Mouse (Mus musculus): ENCODE results near the gene Lmo2. TPM values are rescaled to one million over a fixed set of nuclear protein-coding genes. Genes with fewer than 3 reads are reported as not detected.
A peak's percentile ranks its signal among the peaks of the same experiment; 100 is the strongest.
"Not testable (repeated sequence)": the region's sequence is repeated elsewhere in the genome, so short reads cannot be mapped to it uniquely, and the experiment has no call there.

Lmo2 gene
- polyA plus RNA-seq, 1 experiment from 2014 or later = 20.0 TPM

- ATAC-seq (ENCODE audit: insufficient number of reproducible peaks, insufficient read depth, low FRiP score, low TSS enrichment, low read depth) = peak; percentile 74
- Histone ChIP-seq H3K27me3 (peaks cover 12% of the 10 kb centered on the region; the same call in 1 of the 2 replicates), H3K27ac (no peak overlapping the region), H3K9me3 (no peaks in the 10 kb centered on the region), H3K9ac (replicated peaks) (no peak overlapping the region), H3K36me3 (no peaks in the 10 kb centered on the region), H3K4me1 (replicated peaks) (peaks cover 14% of the 10 kb centered on the region), H3K4me3 (replicated peaks) (no peak overlapping the region), H3K4me2 (no peak overlapping the region)
- WGBS = 5% methylated on average over 5 of the region's 5 CpGs
Observed at GRCm38 (mm10) chr2:103982250-103982649, 24.5 kb downstream of the Lmo2 start.

GRCm38 (mm10) chr2:103983146-103983545 is 25.4 kb downstream of the Lmo2 start:
- H3K9me3 ChIP-seq = no peaks in the 10 kb centered on the region
- H3K4me2 ChIP-seq = no peak overlapping the region
- no peaks in the 10 kb centered on the region for H3K36me3 ChIP-seq
- peaks cover 9% of the 10 kb centered on the region; the same call in 1 of the 2 replicates for H3K27me3 ChIP-seq
- ATAC-seq (ENCODE audit: insufficient number of reproducible peaks, insufficient read depth, low FRiP score, low TSS enrichment, low read depth) = no peak
- H3K4me1 ChIP-seq (replicated peaks) = peaks cover 14% of the 10 kb centered on the region
- no peak overlapping the region for H3K9ac ChIP-seq (replicated peaks)
- no peak overlapping the region for H3K27ac ChIP-seq
- WGBS = 87% methylated on average over 10 of the region's 10 CpGs
- H3K4me3 ChIP-seq (replicated peaks) = no peak overlapping the region

- not testable (repeated sequence) for H3K9ac ChIP-seq (replicated peaks); H3K27ac ChIP-seq; H3K4me1 ChIP-seq (replicated peaks); H3K4me2 ChIP-seq; H3K9me3 ChIP-seq; H3K4me3 ChIP-seq (replicated peaks); H3K36me3 ChIP-seq; ATAC-seq (ENCODE audit: insufficient number of reproducible peaks, insufficient read depth, low FRiP score, low TSS enrichment, low read depth)
- peaks cover 14% of the 10 kb centered on the region; the same call in 1 of the 2 replicates for H3K27me3 ChIP-seq
- 74% methylated on average over 8 of the region's 8 CpGs for WGBS
Observed at GRCm38 (mm10) chr2:103987595-103987994, 29.8 kb downstream of the Lmo2 start.

- Histone ChIP-seq H3K36me3 (no peaks in the 10 kb centered on the region), H3K9ac (replicated peaks) (no peak overlapping the region), H3K27ac (no peak overlapping the region), H3K4me1 (replicated peaks) (peaks cover 4% of the 10 kb centered on the region), H3K27me3 (peaks cover 12% of the 10 kb centered on the region; the same call in 1 of the 2 replicates), H3K9me3 (no peaks in the 10 kb centered on the region), H3K4me2 (no peak overlapping the region), H3K4me3 (replicated peaks) (no peak overlapping the region)
- ATAC-seq (ENCODE audit: insufficient number of reproducible peaks, insufficient read depth, low FRiP score, low TSS enrichment, low read depth) = no peak
- 91% methylated on average over 6 of the region's 6 CpGs for WGBS
Observed at GRCm38 (mm10) chr2:103989724-103990123, 31.9 kb downstream of the Lmo2 start.

GRCm38 (mm10) chr2:103991303-103991702 is 33.5 kb downstream of the Lmo2 start:
- Histone ChIP-seq H3K27me3 (peaks cover 12% of the 10 kb centered on the region; the same call in 1 of the 2 replicates), H3K4me1 (replicated peaks) (peaks cover 4% of the 10 kb centered on the region), H3K27ac (no peak overlapping the region), H3K4me2 (no peak overlapping the region), H3K9ac (replicated peaks) (no peak overlapping the region), H3K9me3 (no peaks in the 10 kb centered on the region), H3K4me3 (replicated peaks) (no peak overlapping the region), H3K36me3 (no peaks in the 10 kb centered on the region)
- no peak for ATAC-seq (ENCODE audit: insufficient number of reproducible peaks, insufficient read depth, low FRiP score, low TSS enrichment, low read depth)

GRCm38 (mm10) chr2:103992162-103992561 is 34.4 kb downstream of the Lmo2 start:
- no peak overlapping the region for H3K9ac ChIP-seq (replicated peaks)
- no peak overlapping the region for H3K4me2 ChIP-seq
- 81% methylated on average over 9 of the region's 9 CpGs for WGBS
- no peaks in the 10 kb centered on the region for H3K9me3 ChIP-seq
- H3K27ac ChIP-seq = no peak overlapping the region
- H3K36me3 ChIP-seq = no peaks in the 10 kb centered on the region
- H3K4me1 ChIP-seq (replicated peaks) = peaks cover 4% of the 10 kb centered on the region
- H3K27me3 ChIP-seq = peaks cover 12% of the 10 kb centered on the region; the same call in 1 of the 2 replicates
- no peak for ATAC-seq (ENCODE audit: insufficient number of reproducible peaks, insufficient read depth, low FRiP score, low TSS enrichment, low read depth)
- no peak overlapping the region for H3K4me3 ChIP-seq (replicated peaks)

GRCm38 (mm10) chr2:103992618-103993332 is 35.0 kb downstream of the Lmo2 start:
- no peak overlapping the region for H3K9ac ChIP-seq (replicated peaks)
- H3K9me3 ChIP-seq = no peaks in the 10 kb centered on the region
- WGBS = 25% methylated on average over 17 of the region's 17 CpGs
- H3K27me3 ChIP-seq = peaks cover 12% of the 10 kb centered on the region; the same call in 1 of the 2 replicates
- H3K27ac ChIP-seq = no peak overlapping the region
- H3K4me2 ChIP-seq = no peak overlapping the region; the same call in 1 of the 2 replicates
- H3K36me3 ChIP-seq = no peaks in the 10 kb centered on the region
- peaks cover 4% of the 10 kb centered on the region for H3K4me1 ChIP-seq (replicated peaks)
- H3K4me3 ChIP-seq (replicated peaks) = no peak overlapping the region
- ATAC-seq (ENCODE audit: insufficient number of reproducible peaks, insufficient read depth, low FRiP score, low TSS enrichment, low read depth) = no peak

- no peak overlapping the region for H3K27ac ChIP-seq
- 28% methylated on average over 2 of the region's 2 CpGs for WGBS
- H3K4me3 ChIP-seq (replicated peaks) = no peak overlapping the region
- no peaks in the 10 kb centered on the region for H3K36me3 ChIP-seq
- peaks cover 16% of the 10 kb centered on the region; the same call in 1 of the 2 replicates for H3K27me3 ChIP-seq
- no peak overlapping the region for H3K9ac ChIP-seq (replicated peaks)
- H3K4me1 ChIP-seq (replicated peaks) = no peaks in the 10 kb centered on the region
- no peak for ATAC-seq (ENCODE audit: insufficient number of reproducible peaks, insufficient read depth, low FRiP score, low TSS enrichment, low read depth)
- H3K9me3 ChIP-seq = no peaks in the 10 kb centered on the region
- no peak overlapping the region for H3K4me2 ChIP-seq
Observed at GRCm38 (mm10) chr2:104001076-104001475, 43.3 kb downstream of the Lmo2 start.

- H3K4me2 ChIP-seq = no peak overlapping the region
- no peaks in the 10 kb centered on the region for H3K4me1 ChIP-seq (replicated peaks)
- peaks cover 16% of the 10 kb centered on the region; the same call in 1 of the 2 replicates for H3K27me3 ChIP-seq
- no peak for ATAC-seq (ENCODE audit: insufficient number of reproducible peaks, insufficient read depth, low FRiP score, low TSS enrichment, low read depth)
- no peak overlapping the region for H3K4me3 ChIP-seq (replicated peaks)
- 86% methylated on average over 4 of the region's 4 CpGs for WGBS
- no peaks in the 10 kb centered on the region for H3K36me3 ChIP-seq
- no peak overlapping the region for H3K9ac ChIP-seq (replicated peaks)
- H3K27ac ChIP-seq = no peak overlapping the region
- no peaks in the 10 kb centered on the region for H3K9me3 ChIP-seq
Observed at GRCm38 (mm10) chr2:104001861-104002260, 44.1 kb downstream of the Lmo2 start.

GRCm38 (mm10) chr2:104002711-104003413 is 45.1 kb downstream of the Lmo2 start:
- H3K27me3 ChIP-seq = peaks cover 16% of the 10 kb centered on the region; the same call in 1 of the 2 replicates
- no peak overlapping the region for H3K4me3 ChIP-seq (replicated peaks)
- H3K4me1 ChIP-seq (replicated peaks) = no peaks in the 10 kb centered on the region
- H3K27ac ChIP-seq = no peak overlapping the region
- no peaks in the 10 kb centered on the region for H3K9me3 ChIP-seq
- 32% methylated on average over 16 of the region's 16 CpGs for WGBS
- no peak for ATAC-seq (ENCODE audit: insufficient number of reproducible peaks, insufficient read depth, low FRiP score, low TSS enrichment, low read depth)
- H3K36me3 ChIP-seq = no peaks in the 10 kb centered on the region
- H3K4me2 ChIP-seq = no peak overlapping the region
- no peak overlapping the region for H3K9ac ChIP-seq (replicated peaks)

GRCm38 (mm10) chr2:104007793-104008519 is 50.2 kb downstream of the Lmo2 start:
- no peak overlapping the region for H3K4me2 ChIP-seq
- H3K4me1 ChIP-seq (replicated peaks) = no peaks in the 10 kb centered on the region
- no peak overlapping the region for H3K4me3 ChIP-seq (replicated peaks)
- peaks cover 7% of the 10 kb centered on the region; the same call in 1 of the 2 replicates for H3K27me3 ChIP-seq
- no peaks in the 10 kb centered on the region for H3K9me3 ChIP-seq
- no peak overlapping the region for H3K9ac ChIP-seq (replicated peaks)
- no peak overlapping the region for H3K27ac ChIP-seq
- no peak for ATAC-seq (ENCODE audit: insufficient number of reproducible peaks, insufficient read depth, low FRiP score, low TSS enrichment, low read depth)
- H3K36me3 ChIP-seq = no peaks in the 10 kb centered on the region
- WGBS = 73% methylated on average over 7 of the region's 7 CpGs
